Mouse (Mus musculus): ENCODE data around the gene Gprc6a. TPM values are rescaled to one million over a fixed set of nuclear protein-coding genes. Genes with fewer than 3 reads are reported as not detected.

The Gprc6a gene
- polyA plus RNA-seq (2014; fragmentation: Illumina TruSeq; extraction: RNeasy Lipid Tissue Mini Kit (QIAGEN cat#74804); ENCODE audit: low read depth, low replicate concordance): not detected

DNA sequence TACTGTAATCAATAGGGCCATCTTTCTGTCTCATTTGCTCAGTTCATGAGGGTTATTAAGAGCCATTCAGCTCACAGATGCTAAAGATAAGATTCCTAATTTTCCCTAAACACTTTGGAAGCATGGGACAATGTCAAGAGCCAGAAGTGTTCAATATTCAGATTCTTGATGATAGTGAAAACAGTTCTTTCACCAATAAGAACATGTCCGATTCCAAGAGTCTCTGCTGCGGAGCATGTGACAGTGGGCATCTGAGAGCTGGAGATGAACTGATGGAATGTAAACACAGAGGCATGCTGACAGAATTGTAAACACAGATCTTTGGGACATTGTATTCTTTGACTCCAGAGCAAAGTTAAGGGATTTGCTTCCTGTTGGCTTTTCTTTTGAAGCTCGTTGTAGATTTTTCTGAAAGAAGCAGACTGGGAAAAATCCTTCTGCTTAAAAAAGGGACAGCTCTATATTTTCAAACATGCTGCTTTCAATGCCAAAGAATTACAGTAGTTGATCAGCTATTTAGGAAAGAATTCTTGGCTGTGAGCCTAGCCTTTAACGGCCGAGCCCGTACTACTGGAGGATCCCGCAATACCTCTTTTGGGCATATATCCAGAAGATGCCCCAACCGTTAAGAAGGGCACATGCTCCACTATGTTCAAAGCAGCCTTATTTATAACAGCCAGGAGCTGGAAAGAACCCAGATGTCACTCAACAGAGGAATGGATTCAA lies at the start of gene Gprc6a:
Gene Gprc6a, minus strand, starts transcription at position 51 of the 726 bp plus-strand sequence.

GRCm38 (mm10) chr10:51677548-51678250 lies 46.4 kb upstream of the Gprc6a start, which contains the start of gene Rfx6:
TSS of gene Rfx6 (plus strand) at chr10:51677756.

GRCm38 (mm10) chr10:51590139-51590574 lies 41.1 kb downstream of the Gprc6a start, which contains the start of gene Fam162b:
TSS of gene Fam162b (minus strand) at chr10:51590517.

Other genes starting within 250 kb of the Gprc6a start
- gene Gm49339, start 150.8 kb downstream of the Gprc6a start, polyA plus RNA-seq (2014; fragmentation: Illumina TruSeq; extraction: RNeasy Lipid Tissue Mini Kit (QIAGEN cat#74804); ENCODE audit: low read depth, low replicate concordance): not detected
- 2.6 TPM for gene Lilr4b, start 150.8 kb downstream of the Gprc6a start, polyA plus RNA-seq (2014; fragmentation: Illumina TruSeq; extraction: RNeasy Lipid Tissue Mini Kit (QIAGEN cat#74804); ENCODE audit: low read depth, low replicate concordance)
- 8.7 TPM for gene Lilrb4a, start 140.5 kb downstream of the Gprc6a start, polyA plus RNA-seq (2014; fragmentation: Illumina TruSeq; extraction: RNeasy Lipid Tissue Mini Kit (QIAGEN cat#74804); ENCODE audit: low read depth, low replicate concordance)
- not detected for gene Fam162b, start 40.9 kb downstream of the Gprc6a start, polyA plus RNA-seq (2014; fragmentation: Illumina TruSeq; extraction: RNeasy Lipid Tissue Mini Kit (QIAGEN cat#74804); ENCODE audit: low read depth, low replicate concordance)
- not detected for gene Rfx6, start 46.3 kb upstream of the Gprc6a start, polyA plus RNA-seq (2014; fragmentation: Illumina TruSeq; extraction: RNeasy Lipid Tissue Mini Kit (QIAGEN cat#74804); ENCODE audit: low read depth, low replicate concordance)